Mouse (Mus musculus): ENCODE results near the gene Lyl1. TPM values are rescaled to one million over a fixed set of nuclear protein-coding genes. Genes with fewer than 3 reads are reported as not detected.
A peak's percentile ranks its signal among the peaks of the same experiment; 100 is the strongest.

Lyl1 gene
- total RNA-seq, 2 experiments from 2014 or later = 0.73 to 1.6 TPM

- no peak for DNase-seq (ENCODE audit: low spot score)
Measured at GRCm38 (mm10) chr8:84740895-84741843, 39.9 kb downstream of the Lyl1 start.

- peak; percentile 80 for DNase-seq (ENCODE audit: low spot score)
Measured at GRCm38 (mm10) chr8:84742171-84743053, 41.2 kb downstream of the Lyl1 start.

- DNase-seq (ENCODE audit: low spot score) = peak; percentile 71
Measured at GRCm38 (mm10) chr8:84743054-84743415, 41.8 kb downstream of the Lyl1 start.

GRCm38 (mm10) chr8:84743517-84744420 is 42.5 kb downstream of the Lyl1 start:
- DNase-seq (ENCODE audit: low spot score) = peak; percentile 64

- DNase-seq (ENCODE audit: low spot score) = peak; percentile 54
Measured at GRCm38 (mm10) chr8:84745032-84745925, 44.0 kb downstream of the Lyl1 start.

GRCm38 (mm10) chr8:84749519-84749918 is 48.3 kb downstream of the Lyl1 start:
- DNase-seq (ENCODE audit: low spot score) = no peak

GRCm38 (mm10) chr8:84752734-84753582 is 51.7 kb downstream of the Lyl1 start:
- no peak for DNase-seq (ENCODE audit: low spot score)

Other genes with a start within 250 kb of the Lyl1 start
- 1 to 10 TPM; 4.7 to 8.3 TPM for gene Ier2, start 38.6 kb upstream of the Lyl1 start, total RNA-seq (2021)
- 10 to 100 TPM; 47.0 to 51.4 TPM for gene Trmt1, start 15.2 kb upstream of the Lyl1 start, total RNA-seq (2021)
- 10 to 100 TPM; 19.3 to 22.8 TPM for gene Nacc1, start 13.6 kb upstream of the Lyl1 start, total RNA-seq (2021)
- gene G430095P16Rik, start 21.6 kb downstream of the Lyl1 start, total RNA-seq (2021) = under 1 TPM; 0.34 to 0.45 TPM
- gene Nfix, start 98.9 kb downstream of the Lyl1 start, total RNA-seq (2021) = 100 to 1,000 TPM; 481 to 528 TPM
- gene Dand5, start 121.4 kb downstream of the Lyl1 start, total RNA-seq (2021) = 10 to 100 TPM; 12.8 to 12.9 TPM
- 10 to 100 TPM; 22.9 to 24.2 TPM for gene Gadd45gip1, start 130.1 kb downstream of the Lyl1 start, total RNA-seq (2021)
- gene Rad23a, start 139.2 kb downstream of the Lyl1 start, total RNA-seq (2021) = 100 to 1,000 TPM; 171 to 176 TPM
- 100 to 1,000 TPM; 145 to 160 TPM for gene Calr, start 145.5 kb downstream of the Lyl1 start, total RNA-seq (2021)
- gene Farsa, start 155.5 kb downstream of the Lyl1 start, total RNA-seq (2021) = 10 to 100 TPM; 22.8 to 25.2 TPM
- 1 to 10 TPM; 1.3 to 1.4 TPM for gene Syce2, start 170.7 kb downstream of the Lyl1 start, total RNA-seq (2021)
- gene Gcdh, start 192.5 kb downstream of the Lyl1 start, total RNA-seq (2021) = 10 to 100 TPM; 33.7 to 38.2 TPM
- gene Klf1, start 200.5 kb downstream of the Lyl1 start, total RNA-seq (2021) = not detected
- 1 to 10 TPM; 6.1 to 6.8 TPM for gene Dnase2a, start 207.1 kb downstream of the Lyl1 start, total RNA-seq (2021)
- gene Mast1, start 235.9 kb downstream of the Lyl1 start, total RNA-seq (2021) = under 1 TPM in 1 of 2 experiments, not detected in 1; 0.07 TPM
- not detected for gene Rtbdn, start 245.5 kb downstream of the Lyl1 start, total RNA-seq (2021)

Measured in gastrocnemius, adult 18-20 months (tissue).